Mouse (Mus musculus) spleen, postnatal 10 days (tissue): Measurements from ENCODE around the gene Gpr137.
"Not testable (repeated sequence)": the region's sequence is repeated elsewhere in the genome, so short reads cannot be mapped to it uniquely, and the experiment has no call there.

Experiments
- DNase-seq, 2 experiments: peaks; one replicate each; pipeline ENCODE4 v3.0.0; 2021 to 2022; ENCODE audit warnings: low spot score in 2 of 2

Gpr137 gene

DNA sequence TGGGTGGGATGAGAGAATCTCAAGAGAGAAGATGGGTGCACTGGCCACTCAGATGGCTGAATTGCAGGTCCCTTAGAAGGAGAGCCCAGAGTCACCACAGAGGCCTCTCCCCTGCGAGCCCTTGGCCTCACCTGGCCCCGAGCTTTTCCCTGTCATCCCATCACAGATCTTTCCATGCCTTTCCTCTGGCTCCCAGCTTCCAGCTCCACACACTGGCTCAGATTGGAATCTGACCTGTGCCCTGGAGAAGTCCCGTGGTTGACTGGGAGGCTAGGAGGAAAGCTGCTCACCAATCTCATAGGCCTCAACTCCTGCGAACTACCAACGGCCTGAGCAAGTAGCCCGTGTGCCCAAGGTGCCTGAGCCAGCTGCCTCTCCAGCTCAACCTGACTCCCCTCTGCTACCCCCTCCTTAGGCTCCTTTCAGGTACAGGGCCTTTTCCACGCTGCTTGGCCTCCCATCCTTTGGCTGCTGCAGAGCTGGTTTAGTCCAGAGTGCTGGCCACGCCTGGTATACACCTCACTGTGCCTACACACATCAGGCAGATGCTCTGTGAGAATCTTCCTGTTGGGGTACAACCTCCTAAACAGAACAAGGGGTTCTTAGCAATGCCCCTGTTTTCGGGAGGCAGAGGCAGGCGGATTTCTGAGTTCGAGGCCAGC, 36.7 kb downstream of the Gpr137 start:
- DNase-seq = no peak

DNA sequence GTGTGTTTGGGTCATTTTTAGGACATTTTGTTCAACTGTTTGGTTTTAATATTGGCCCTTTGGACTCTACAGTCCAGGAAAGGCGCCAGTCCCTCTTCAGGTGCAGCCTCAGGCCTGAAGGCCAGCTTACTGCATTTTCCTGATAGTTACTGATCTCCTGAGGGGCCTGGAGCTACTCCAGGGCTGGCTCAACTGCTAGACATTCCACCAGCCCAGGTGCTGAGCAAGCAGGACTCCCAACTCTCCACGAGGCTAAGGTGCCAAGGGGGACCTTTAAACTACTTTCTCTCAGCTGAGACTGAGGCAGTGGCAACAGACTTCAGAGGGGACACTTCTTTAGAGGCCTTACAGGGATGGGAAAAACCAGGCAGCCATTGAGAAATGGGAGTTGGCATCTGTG, 37.4 kb downstream of the Gpr137 start:
- no peak for DNase-seq

DNA sequence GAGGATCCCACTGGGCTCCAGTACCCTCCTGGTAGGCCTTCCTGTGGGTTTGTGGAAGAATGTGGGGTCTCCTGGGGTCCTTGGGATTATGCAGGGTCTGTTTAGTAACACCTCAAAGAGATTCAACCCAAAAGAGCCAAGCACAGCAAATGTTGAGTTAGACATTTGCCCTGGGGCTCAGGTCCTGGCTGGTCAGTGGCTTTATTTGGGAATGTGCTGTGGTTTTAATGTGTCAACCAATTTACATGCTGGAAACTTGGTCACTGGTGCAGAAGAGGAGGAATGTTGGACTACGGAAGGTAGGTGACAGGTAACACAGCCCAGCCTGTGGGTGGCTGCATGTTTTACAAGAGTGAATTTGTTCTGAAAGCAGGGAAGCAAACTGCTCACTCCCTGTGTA, 39.2 kb downstream of the Gpr137 start:
- no peak for DNase-seq

DNA sequence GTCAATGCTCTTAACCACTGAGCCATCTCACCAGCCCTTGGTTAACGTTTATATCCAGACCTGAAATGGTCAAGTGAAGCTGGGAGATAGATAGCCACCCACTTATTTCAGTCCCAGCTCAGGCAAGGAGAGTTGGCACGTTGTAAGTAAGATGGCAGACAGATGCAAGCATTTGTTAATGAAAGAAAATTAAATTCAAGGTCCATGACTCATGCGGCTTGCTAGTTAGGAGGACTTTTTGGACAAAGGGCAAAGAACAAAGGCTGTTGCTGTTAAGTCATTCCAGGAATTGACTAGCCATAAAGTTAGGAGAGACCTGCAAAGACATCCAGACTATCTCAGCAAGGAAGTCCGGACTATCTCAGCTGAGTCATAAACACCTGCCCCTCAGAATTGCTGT, 42.6 kb downstream of the Gpr137 start:
- DNase-seq = no peak

DNA sequence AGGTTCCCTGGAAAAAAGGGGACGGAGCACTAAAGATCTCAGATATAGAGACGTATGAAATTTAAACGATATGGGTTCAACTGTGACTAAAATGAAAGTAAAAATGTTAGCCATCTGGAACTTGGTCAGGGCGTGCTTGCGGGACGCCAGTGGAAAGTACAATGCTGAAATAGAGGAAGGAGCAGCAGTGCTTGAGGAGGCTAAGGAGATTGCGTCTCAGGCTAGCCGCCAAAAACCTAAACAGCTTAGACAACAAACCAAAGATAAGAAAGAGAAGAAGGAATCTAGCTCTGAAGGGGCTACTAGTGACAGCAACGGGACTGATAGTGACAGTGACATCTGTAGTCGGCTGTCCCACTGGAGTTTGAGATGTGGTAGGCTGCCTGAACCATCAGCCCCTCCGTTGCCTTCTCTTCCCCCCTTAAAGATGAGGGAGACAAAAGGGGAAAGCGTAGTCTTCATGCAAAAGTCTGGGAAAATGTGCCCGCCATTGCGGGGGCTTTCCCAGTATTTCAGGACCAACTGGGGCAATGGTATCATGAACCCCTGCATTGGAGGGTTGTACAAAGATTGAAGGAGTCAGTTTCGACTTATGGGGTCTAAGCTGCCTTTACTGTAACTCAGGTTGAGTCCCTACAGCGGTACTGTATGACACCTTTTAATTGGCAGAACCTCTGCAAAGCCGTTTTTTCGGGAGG, 46.5 kb downstream of the Gpr137 start:
- not testable (repeated sequence) for DNase-seq

DNA sequence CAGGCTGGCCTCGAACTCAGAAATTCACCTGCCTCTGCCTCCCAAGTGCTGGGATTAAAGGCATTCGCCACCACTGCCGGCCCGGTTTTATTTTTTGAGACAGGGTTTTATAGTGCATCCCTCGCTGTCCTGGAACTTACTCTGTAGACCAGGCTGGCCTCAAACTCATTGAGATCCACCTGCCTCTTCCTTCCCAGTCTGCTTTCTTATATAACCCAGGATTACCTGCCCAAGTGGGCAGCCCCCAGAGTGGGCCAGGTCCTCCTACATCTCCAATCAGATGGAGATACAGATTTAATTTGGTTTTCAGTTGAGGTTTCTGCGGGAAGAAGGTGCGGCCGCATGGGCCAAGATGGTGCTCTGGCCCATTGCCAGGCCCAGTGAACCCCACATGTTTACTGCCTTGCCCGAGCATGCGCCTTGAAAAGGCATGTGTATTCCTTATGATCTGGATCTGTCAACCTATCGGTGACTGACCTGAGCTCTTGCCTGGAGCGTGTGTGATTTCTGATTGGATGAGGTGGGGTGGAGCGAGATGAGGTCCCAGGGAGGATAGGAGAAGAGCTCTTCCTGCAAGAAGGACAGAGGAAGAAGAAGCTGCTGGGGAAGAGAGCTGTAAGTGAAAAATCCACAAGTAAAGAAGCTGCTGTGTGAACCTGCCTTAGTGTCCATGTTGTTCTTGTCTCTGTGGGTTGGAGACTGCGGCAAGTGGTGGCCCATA, 48.4 kb downstream of the Gpr137 start:
- no peak for DNase-seq

DNA sequence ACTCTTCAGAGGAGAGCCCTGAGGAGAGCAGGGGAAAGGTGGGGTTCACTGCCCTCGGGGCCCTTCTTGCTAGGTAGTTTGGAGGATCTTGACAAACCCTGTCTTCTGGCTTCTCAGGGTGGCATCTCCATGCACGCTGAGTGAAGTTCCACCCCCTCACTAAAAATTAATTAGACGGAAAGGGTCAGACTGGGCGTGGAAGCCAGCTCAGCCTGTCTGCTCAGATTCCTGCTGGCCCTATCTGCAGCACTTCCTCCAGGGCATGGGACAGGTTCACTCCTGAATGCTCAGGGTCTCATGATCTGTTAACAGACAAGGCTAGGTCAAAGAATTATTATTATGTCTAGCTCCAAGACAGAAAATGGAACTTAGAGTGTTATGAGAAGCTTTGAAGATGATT, 49.8 kb downstream of the Gpr137 start:
- no peak for DNase-seq
